Mouse (Mus musculus) hindbrain, embryonic 16.5 days (tissue): ENCODE measurements at regions not wholly inside any gene's neighbourhood (a gene's known extent, or its start where the extent isn't known, plus 50 kb on each side); places are given as distances from the start of the nearest gene placed in this dataset.
A peak's percentile ranks its signal among the peaks of the same experiment; 100 is the strongest.

Source experiments
- ATAC-seq: fragments of 200-750 bp; cut with Nextera tagmentation; 2 replicates; pipeline ENCODE4 v1.8.0; 2017; ENCODE audit warnings: moderate TSS enrichment, moderate library complexity
- H3K27ac ChIP-seq: fragments of 300-500 bp; sonication (generic); 2 replicates; pipeline ENCODE4 v1.5.1; 2014; ENCODE audit warnings: low read depth, mild to moderate bottlenecking, control low read depth, low read length, moderate library complexity
- H3K27me3 ChIP-seq: fragments of 300-500 bp; sonication (generic); replicated peaks from 2 replicates; pipeline ENCODE4 v1.6.1; 2014; ENCODE audit warnings: low read length; ENCODE audit not compliant: control insufficient read depth, insufficient read depth
- H3K36me3 ChIP-seq: fragments of 300-500 bp; sonication (generic); 2 replicates; pipeline ENCODE4 v1.6.1; 2014; ENCODE audit warnings: mild to moderate bottlenecking, low read length, moderate library complexity, mixed read lengths; ENCODE audit not compliant: control insufficient read depth, insufficient read depth
- H3K4me1 ChIP-seq: fragments of 300-500 bp; sonication (generic); 2 replicates; pipeline ENCODE4 v1.6.1; 2014; ENCODE audit warnings: low read depth, low read length; ENCODE audit not compliant: control insufficient read depth, insufficient read depth
- H3K4me2 ChIP-seq: fragments of 300-500 bp; sonication (generic); 2 replicates; pipeline ENCODE4 v1.6.1; 2014; ENCODE audit warnings: mild to moderate bottlenecking, low read length, control low read depth, moderate library complexity
- H3K4me3 ChIP-seq: fragments of 300-500 bp; sonication (generic); 2 replicates; pipeline ENCODE4 v1.5.1; 2014; ENCODE audit warnings: mild to moderate bottlenecking, low read length, control low read depth, moderate library complexity
- H3K9ac ChIP-seq: fragments of 300-500 bp; sonication (generic); 2 replicates; pipeline ENCODE4 v1.6.1; 2014; ENCODE audit warnings: low read depth, mild to moderate bottlenecking, control low read depth, low read length, moderate library complexity
- H3K9me3 ChIP-seq: fragments of 300-500 bp; sonication (generic); 2 replicates; pipeline ENCODE4 v1.6.1; 2014; ENCODE audit warnings: mild to moderate bottlenecking, low read length, moderate library complexity; ENCODE audit not compliant: control insufficient read depth
- WGBS: fragments of 180-500 bp; shearing (Covaris S2); extraction: QIAGEN DNeasy Blood & Tissue Kit; methylation state at CpG from one replicate; pipeline ENCODE4 v1.1.7; 2014; 5-methylcytosine and 5-hydroxymethylcytosine counted together

DNA sequence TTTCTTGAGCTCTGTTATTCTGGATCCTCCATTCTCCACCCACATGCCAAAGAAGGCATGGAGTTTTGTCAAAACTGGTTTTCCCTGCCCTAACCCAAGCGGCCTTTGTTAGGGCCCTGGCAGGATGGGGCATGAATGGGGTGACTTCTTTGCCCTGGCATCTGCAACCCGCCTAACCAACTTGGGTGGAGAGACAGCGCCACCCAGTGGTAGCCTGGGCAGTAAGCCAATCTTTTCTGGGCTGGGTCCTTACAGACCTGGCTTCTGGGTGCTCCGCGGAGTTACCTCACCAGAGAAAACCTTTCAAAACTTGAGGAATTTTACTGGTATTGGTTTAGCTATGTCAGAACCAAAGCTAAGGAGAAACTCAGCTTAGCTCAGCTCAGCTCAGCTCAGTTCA is 51.8 kb upstream of the Pja1 start:
- Histone ChIP-seq H3K9me3 (no peaks in the 10 kb centered on the region), H3K4me2 (no peak overlapping the region), H3K27me3 (peaks cover 13% of the 10 kb centered on the region), H3K27ac (no peak overlapping the region), H3K36me3 (no peaks in the 10 kb centered on the region), H3K9ac (no peak overlapping the region), H3K4me1 (no peaks in the 10 kb centered on the region), H3K4me3 (no peak overlapping the region)
- ATAC-seq, result peak; percentile 61
- WGBS, result 18% methylated on average over 5 of the region's 5 CpGs

DNA sequence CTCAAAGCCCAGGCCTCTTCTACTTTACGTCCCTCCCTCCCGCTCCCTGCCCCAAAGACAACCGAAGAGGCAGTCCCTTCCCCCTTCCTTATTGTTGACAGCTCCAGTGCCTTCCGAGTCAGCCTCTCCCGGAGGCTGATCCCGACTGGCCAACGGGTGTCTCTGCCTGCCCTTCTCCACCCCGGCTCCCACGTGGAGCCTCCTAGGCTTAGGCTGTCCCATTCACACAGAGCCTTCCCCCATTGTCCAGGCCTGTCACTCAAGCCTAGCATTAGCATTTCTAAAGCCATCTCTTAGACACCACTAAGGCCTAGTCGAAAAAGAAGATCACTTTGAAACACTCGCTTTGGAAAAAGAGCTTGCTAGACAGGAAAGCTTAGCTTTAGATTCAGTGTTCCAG is 51.2 kb upstream of the Pja1 start:
- ATAC-seq, result peak; percentile 81

DNA sequence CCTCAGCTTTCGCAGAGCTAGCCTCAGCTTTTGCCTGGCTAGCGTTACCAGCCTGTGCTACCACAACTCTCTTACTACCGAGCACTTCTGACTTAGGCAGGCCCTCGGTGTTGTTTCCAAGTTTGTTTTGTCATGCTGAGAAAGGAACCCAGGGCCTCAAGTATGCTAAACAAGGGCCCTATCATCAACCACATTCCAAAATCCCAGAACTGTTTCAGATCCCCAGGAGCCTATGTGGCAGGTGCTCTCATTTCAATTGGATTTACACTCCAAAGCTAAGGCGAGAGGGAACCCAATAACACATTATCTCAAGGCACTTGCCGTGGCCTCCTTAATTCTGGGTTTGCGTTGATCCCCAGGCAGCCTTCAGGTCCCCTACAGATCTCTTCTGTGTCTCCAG is 50.8 kb upstream of the Pja1 start:
- H3K36me3 ChIP-seq, result no peaks in the 10 kb centered on the region
- WGBS, result 41% methylated on average over 5 of the region's 7 CpGs
- H3K9ac ChIP-seq, result no peak overlapping the region
- no peak overlapping the region for H3K4me3 ChIP-seq
- no peaks in the 10 kb centered on the region for H3K9me3 ChIP-seq
- no peak overlapping the region for H3K27ac ChIP-seq
- ATAC-seq, result no peak
- H3K4me1 ChIP-seq, result no peaks in the 10 kb centered on the region
- H3K4me2 ChIP-seq, result no peak overlapping the region
- peaks cover 13% of the 10 kb centered on the region for H3K27me3 ChIP-seq

More for the DNA sequence above, 51.2 kb upstream of the Pja1 start:
- Histone ChIP-seq H3K9me3 (no peaks in the 10 kb centered on the region), H3K4me3 (no peak overlapping the region), H3K4me2 (no peak overlapping the region), H3K36me3 (no peaks in the 10 kb centered on the region), H3K27ac (no peak overlapping the region), H3K27me3 (peaks cover 13% of the 10 kb centered on the region), H3K4me1 (no peaks in the 10 kb centered on the region), H3K9ac (no peak overlapping the region)
- 22% methylated on average over 11 of the region's 11 CpGs for WGBS
